Mouse (Mus musculus): ENCODE data around the gene Pimreg. TPM values are rescaled to one million over a fixed set of nuclear protein-coding genes. Genes with fewer than 3 reads are reported as not detected.

Gene Pimreg
- polyA plus RNA-seq (2015; fragmentation: Nextera tagmentation; extraction: Ambion mirVana) = 24.1 and 26.3 TPM in 2 replicates

GRCm38 (mm10) chr11:72041768-72042607 lies at the start of gene Pimreg:
Gene Pimreg, plus strand, starts transcription at chr11:72042032.

DNA sequence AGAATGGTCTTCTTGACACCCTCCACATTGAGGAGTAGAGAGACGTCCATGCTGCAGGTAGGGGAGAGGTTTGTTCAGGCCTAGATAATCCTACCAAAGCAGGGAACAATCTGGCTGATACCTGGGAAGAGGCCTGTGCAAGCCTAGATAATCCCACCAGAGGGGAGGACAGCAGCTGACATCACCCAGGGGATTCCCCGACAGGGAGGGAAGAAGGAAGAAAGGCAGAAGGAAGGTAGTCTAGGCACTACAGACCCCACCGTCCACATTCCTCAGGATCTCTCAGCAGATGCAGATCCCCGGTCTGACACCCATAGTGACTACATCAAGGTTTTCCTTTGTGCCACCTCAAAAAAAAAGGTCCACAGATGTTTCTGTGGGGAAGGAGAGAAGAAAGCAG lies 4.4 kb upstream of the Pimreg start, which contains the start of gene Aipl1:
TSS of gene Aipl1 (minus strand) at position 101 of the 400 bp plus-strand sequence.

Other genes starting within 250 kb of the Pimreg start
- gene Aipl1, start 4.5 kb upstream of the Pimreg start, polyA plus RNA-seq (2015; fragmentation: Nextera tagmentation; extraction: Ambion mirVana) = 0.43 and 0.44 TPM in 2 replicates
- 0.13 and 0.36 TPM in 2 replicates for gene Pitpnm3, start 93.7 kb downstream of the Pimreg start, polyA plus RNA-seq (2015; fragmentation: Nextera tagmentation; extraction: Ambion mirVana)
- 0.04 and 0.12 TPM in 2 replicates for gene Gm43951, start 164.8 kb downstream of the Pimreg start, polyA plus RNA-seq (2015; fragmentation: Nextera tagmentation; extraction: Ambion mirVana)
- 2.9 and 3.6 TPM in 2 replicates for gene 4933427D14Rik, start 165.4 kb downstream of the Pimreg start, polyA plus RNA-seq (2015; fragmentation: Nextera tagmentation; extraction: Ambion mirVana)
- gene Txndc17, start 165.5 kb downstream of the Pimreg start, polyA plus RNA-seq (2015; fragmentation: Nextera tagmentation; extraction: Ambion mirVana) = 118 and 128 TPM in 2 replicates
- 26.2 and 27.0 TPM in 2 replicates for gene Med31, start 173.6 kb downstream of the Pimreg start, polyA plus RNA-seq (2015; fragmentation: Nextera tagmentation; extraction: Ambion mirVana)
- gene Slc13a5, start 225.2 kb downstream of the Pimreg start, polyA plus RNA-seq (2015; fragmentation: Nextera tagmentation; extraction: Ambion mirVana) = 0.37 TPM in 1 of 2 replicates, not detected in the other